Mouse (Mus musculus) 3T3-L1 (cell line): ENCODE measurements around the gene Ppp4r4.
"Not testable (repeated sequence)": the region's sequence is repeated elsewhere in the genome, so short reads cannot be mapped to it uniquely, and the experiment has no call there.

Source experiments
- DNase-seq: peaks from one replicate; pipeline ENCODE4 v3.0.0-alpha.2; 2015; ENCODE audit warnings: low read depth, low spot score

Ppp4r4 gene

GRCm38 (mm10) chr12:103634430-103634829 is 102.3 kb downstream of the Ppp4r4 start:
- DNase-seq = no peak

- DNase-seq = no peak
Measured at GRCm38 (mm10) chr12:103635846-103636245, 103.8 kb downstream of the Ppp4r4 start.

GRCm38 (mm10) chr12:103643336-103643735 is 111.3 kb downstream of the Ppp4r4 start:
- peak; percentile 78 for DNase-seq

GRCm38 (mm10) chr12:103643818-103644217 is 111.7 kb downstream of the Ppp4r4 start:
- DNase-seq = no peak

DNA sequence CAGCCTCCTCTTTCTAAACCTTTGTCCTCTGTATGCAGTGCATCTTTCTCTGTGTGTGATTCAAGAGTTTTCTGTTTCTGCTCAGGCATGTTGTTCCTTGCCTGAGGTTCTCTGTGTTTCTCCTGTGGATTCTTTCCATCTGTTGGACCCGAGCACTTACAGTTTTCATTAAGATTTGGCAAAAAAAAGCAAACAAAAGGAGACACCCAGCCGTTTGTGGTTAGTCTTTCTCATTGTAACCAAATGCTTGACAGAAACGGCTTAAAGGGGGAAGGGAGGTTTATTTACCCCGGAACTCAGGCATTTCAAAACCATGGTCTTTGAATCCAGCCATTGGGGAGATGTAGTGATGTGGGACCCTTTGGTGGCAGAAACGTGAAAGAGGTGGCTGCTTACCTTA is 112.5 kb downstream of the Ppp4r4 start:
- no peak for DNase-seq

- DNase-seq = no peak
Measured at GRCm38 (mm10) chr12:103646314-103646713, 114.2 kb downstream of the Ppp4r4 start.

DNA sequence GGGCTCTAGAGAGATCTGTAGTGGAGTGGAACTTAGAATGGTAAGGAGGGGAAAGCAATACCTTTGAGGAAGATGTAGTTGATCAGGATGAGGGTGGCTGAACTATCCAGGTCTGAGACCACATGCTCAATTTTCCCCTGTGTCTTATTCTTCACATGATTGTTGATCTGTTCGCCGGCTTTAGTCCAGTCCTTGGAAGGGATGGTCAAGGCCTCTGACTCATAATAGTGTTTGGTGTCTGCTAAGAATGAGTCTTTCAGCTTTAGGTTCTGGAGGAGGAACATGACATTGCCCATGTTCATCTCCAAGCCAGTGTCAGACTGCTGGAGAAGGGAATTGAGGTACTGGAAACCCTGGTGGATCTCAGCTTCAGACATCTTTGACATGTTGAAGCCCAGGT is 121.8 kb downstream of the Ppp4r4 start:
- DNase-seq = no peak

- DNase-seq = no peak
Measured at GRCm38 (mm10) chr12:103655123-103656044, 123.3 kb downstream of the Ppp4r4 start.

GRCm38 (mm10) chr12:103656848-103657626 is 125.0 kb downstream of the Ppp4r4 start, which contains the start of gene Serpina6:
TSS of gene Serpina6 (minus strand) at chr12:103657212.
- no peak for DNase-seq

GRCm38 (mm10) chr12:103657991-103658390 is 125.9 kb downstream of the Ppp4r4 start:
- no peak for DNase-seq

DNA sequence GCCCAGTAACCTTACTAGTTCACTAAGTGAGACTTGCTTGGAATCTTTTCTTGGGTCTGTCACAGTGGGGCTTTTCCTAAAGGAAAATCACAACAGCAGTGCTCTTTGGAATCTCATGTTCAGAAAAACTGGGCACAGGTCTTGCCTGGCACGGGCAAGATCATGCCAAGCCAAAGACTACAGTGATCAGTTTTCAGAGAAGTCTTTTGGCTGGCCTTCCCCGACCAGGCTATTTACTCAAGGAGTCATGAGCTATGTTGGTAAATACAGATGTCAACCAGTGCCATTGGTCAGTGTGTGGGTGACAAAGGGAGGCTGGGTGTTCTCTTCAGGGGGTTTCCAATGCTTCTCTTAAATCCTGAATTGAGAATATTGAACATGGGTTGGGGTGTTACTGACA is 127.1 kb downstream of the Ppp4r4 start:
- DNase-seq = no peak

- no peak for DNase-seq
Measured at GRCm38 (mm10) chr12:103660076-103660475, 128.0 kb downstream of the Ppp4r4 start.

- not testable (repeated sequence) for DNase-seq
Measured at GRCm38 (mm10) chr12:103662053-103662452, 130.0 kb downstream of the Ppp4r4 start.
